Mouse (Mus musculus) E14TG2a.4 (cell line): Measurements from ENCODE around the gene Pax4.

Source experiments
- CTCF ChIP-seq: conservative IDR thresholded peaks from 2 replicates; pipeline ENCODE4 v1.5.1; 2014; ENCODE audit warnings: low read length
- NANOG ChIP-seq: IDR thresholded peaks from 2 replicates; pipeline ENCODE4 v1.6.1; 2014; ENCODE audit warnings: borderline replicate concordance, low read length, mixed read lengths
- POU5F1 ChIP-seq: IDR thresholded peaks from 2 replicates; pipeline ENCODE4 v1.6.1; 2014; ENCODE audit warnings: low read length, borderline replicate concordance

DNA sequence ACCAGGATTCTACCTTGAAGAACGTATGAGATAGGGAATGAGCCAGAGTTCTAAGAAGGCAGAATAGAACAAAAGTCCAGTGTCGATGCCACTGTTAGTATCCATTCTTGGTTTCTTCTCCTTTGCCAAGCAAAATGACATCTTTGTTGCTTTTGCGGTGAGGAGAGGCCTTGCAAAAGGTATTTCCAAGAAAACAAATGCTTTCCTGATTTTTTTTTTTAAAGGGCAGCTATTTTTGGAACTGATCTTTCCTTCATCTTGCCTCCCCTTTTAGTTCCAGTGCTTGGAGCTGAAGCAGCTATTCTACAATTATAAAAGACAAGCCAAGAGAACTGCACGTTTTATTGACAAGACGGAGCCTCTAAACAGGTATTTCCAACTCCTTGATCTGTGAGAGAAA lies 25.7 kb upstream of the Pax4 start, which contains the start of gene Snd1:
- TF ChIP-seq CTCF: no peak
- no peak for TF ChIP-seq POU5F1
- no peak for TF ChIP-seq NANOG
